Mouse (Mus musculus): Measurements from ENCODE around the gene Ptpn12. TPM values are rescaled to one million over a fixed set of nuclear protein-coding genes. Genes with fewer than 3 reads are reported as not detected.

The Ptpn12 gene
- total RNA-seq, 4 experiments from 2014 or later = 27.1 to 32.0 (median 27.8) TPM

DNA sequence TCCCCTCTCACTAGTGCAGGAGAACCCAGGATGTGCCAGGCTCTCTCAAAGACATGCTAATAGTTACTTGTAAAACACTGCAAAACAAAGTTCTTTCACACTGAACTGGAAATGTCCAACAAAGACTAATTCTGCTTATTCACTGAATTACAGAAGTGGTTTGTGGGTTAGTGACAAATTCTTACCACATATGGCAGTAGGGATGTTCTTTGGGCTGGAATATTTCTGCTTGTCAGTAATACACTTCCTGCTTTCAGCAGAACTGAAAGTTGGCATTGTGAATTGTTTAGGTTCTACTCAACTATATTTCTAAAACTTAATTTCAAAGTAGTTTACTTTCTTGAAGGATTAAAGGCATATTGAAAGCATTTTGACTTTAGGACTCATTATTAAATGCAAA is 25.5 kb downstream of the Ptpn12 start:
- peak; percentile 47 for DNase-seq (ENCODE audit: low spot score)

DNA sequence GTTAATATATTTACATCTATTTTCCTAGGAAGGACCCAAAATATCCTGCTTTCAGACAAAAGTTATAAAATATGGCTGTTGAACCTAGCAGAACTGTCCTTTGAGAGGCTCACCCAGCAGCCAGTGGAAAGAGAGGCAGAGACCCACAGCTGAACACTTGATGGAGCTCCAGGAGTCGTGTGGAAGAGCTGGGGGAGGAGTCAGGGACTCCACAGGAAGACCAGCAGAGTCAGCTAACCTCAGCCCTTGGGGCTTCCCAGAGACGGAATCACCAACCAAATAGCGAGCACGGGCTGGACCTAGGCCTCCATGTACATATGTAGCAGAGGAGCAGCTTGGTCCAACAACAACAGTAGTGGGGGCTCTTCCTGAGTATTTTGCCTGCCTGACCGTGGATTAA is 38.6 kb downstream of the Ptpn12 start:
- peak; percentile 22 for DNase-seq (ENCODE audit: low spot score)

DNA sequence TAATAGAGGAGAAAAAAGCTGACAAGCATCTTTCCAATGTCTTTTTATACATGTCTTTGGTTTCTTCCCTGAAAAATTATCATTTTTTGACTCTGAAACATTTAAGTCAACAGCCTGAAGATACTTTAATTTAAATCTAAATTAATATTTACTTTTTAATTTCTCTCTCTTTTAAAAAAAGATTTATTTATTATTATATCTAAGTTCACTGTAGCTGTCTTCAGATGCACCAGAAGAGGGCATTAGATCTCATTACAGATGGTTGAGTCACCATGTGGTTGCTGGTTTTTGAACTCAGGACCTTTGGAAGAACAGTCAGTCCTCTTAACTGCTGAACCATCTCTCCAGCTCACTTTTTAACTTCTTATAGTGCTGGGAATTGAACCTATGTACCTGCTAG is 44.8 kb downstream of the Ptpn12 start:
- DNase-seq (ENCODE audit: low spot score) = no peak

DNA sequence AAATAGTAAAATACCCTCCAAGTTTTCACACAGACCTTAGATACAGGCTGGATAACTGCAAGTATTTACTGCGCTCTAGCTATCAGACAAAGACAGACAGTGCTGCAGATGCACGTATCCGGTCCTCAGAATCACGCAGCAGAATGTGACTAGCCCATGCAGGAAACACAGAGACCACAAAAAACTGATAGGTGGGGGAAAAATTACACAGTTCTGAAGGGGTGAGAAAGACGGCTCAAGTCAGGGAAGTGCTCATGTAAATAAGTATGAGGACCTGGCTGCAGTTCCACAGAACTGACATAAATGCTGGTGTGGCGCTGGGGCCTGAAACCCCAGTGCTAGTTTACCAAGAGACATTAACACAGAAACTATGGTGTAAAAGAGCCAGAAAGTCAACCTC is 53.0 kb downstream of the Ptpn12 start:
- DNase-seq (ENCODE audit: low spot score) = no peak

DNA sequence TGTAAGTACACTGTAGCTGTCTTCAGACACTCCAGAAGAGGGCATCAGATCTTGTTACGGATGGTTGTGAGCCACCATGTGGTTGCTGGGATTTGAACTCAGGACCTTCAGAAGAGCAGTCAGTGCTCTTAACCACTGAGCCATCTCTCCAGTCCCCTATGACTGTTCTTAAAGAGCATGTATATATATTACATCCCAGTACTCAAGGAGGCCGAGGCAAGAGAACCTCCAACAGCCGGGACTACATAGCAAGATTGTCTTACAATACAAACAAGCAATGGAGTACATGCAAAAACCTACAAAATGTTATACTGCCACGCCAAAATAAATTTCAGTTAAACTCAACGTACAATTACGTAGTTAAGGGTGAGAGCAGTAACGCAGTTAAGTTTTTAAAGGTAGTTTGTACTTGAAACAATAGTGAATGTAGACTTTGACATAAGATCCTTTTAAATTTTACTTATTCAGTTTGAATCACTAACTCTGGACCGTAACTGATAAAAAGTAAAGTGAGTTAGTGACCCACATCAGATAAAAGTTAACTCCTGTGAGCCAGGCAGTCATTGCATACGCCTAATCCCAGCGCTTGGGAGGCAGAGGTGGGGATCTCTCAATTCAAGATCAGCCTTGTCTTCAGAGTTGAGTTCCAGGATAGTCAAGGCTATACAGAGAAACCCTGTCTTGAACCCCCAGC is 53.9 kb downstream of the Ptpn12 start:
- DNase-seq (ENCODE audit: low spot score) = no peak

DNA sequence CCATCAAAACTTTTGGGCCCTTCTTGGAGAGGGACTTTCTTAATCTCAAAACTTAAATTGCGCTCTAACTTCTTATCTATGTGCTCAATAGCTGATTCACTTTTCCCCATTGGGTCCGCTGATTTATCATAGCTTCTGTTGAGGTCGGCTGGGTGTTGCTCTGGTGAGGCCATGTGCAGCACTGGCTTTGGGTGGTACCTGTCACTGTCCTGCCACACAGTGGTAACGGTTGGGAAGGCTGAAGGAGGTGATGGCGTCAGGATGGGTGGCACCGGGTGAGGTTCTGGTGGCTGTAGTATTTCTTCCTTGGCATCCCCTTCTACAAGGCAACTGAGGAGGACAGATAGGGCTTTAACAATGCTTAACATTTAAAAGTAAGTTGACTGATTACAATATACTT is 57.3 kb downstream of the Ptpn12 start:
- DNase-seq (ENCODE audit: low spot score) = no peak

DNA sequence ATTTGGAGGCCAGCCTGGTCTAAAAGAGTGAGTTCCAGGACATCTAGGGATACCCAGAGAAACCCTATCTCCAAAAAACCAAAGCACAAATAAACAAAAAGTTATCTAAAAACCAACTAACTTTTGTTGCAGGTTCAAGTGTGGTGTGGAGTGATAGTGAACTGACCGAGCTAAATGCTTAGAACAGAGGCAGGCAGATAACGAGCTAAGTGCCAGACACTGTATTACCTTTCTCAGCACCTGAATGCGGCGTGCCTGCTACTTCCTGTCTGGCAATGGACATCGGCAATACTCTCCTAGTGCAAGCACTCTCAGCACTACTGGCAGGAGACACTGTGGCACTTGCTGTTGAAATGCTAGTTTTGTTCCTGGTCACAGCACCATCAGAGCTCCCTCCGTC is 58.2 kb downstream of the Ptpn12 start:
- DNase-seq (ENCODE audit: low spot score) = no peak

DNA sequence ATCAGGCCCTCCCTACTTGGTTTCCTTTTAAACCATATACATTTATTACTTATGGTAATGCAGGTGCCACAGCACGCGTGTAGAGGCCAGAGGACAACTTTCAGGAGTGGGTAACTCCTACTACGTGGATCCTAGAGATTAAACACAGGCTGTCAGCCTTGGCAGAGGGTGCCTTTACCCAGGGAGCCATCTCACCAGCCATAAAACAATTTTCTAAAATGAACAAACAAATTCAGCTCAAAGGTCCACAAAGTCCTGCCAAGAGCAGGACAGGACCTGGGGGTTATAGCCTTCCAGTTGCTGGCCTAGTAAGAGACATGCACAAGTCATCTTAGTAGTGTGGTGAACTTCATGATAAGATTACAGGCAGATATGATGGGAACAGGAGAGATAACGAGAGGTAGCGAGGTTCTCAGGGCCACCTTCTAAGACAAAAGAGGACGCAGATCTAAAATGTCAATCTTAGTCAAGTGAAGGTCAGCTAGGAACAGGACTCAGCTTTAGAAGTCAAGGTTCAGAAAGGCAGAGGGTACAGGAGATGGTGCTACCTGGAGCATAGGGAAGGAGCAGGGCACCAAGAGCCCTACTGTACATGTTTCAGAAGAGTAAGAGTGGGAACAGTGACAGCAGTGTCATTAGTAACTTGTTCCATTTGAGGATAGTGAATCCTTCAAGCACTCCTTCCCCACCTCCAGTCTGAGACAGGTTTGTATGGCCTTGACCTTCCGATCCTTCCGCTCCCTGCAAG is 65.5 kb downstream of the Ptpn12 start:
- DNase-seq (ENCODE audit: low spot score) = no peak

DNA sequence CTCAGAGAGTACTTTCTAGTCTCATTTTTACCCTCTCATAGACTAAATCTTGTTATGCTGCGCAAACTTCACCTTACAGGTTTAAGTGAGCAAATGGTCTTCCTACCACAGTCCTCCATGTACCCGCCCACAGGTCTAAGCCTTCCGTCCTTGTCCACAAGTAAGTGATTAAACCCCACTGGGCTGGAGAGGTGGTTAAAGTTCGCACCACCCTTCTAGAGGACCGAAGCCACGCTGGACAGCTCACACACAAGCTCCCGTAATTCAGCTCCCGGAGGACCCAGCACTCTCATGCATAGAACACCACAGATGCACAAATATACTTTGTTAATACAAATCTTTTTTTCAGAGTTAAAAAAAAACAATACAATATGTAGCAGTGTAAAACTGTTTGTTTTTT is 69.4 kb downstream of the Ptpn12 start:
- no peak for DNase-seq (ENCODE audit: low spot score)

DNA sequence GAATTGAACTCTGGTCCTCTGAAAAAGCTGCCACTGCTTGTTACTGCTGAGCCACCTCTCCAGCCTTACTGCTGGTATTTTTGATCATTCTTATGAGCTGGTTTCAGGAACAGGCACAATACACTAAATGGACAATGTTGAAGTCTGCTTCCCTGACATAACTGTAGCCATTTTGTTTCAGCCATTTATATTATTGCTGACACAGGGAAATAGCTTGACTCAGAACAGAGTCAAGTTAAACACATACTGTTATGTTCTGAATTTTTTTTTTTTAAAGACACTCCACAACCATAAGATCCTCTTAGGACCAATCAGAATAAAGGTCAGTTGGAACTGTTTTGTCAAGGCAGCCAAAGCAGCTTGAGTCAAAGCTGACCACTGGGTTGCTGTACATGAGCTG is 72.2 kb downstream of the Ptpn12 start:
- no peak for DNase-seq (ENCODE audit: low spot score)

DNA sequence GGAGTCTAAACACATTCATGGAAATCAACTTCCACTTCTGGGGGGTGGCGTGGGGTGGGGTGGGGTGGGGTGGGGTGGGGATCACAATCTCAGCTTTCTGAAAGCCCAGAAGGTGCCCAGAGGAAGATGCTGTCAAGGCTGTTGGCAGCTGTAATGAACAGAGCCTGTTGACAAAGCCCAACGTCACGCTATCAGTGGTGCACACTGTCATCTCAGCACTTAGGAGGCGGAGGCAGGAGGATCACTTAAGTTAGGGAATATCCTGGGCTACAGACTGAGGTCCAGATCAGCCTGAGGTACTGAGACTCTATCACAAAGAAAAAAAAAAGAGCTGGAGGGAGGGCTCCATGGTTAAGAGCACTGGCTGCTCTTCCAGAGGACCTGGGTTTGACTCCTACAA is 81.0 kb downstream of the Ptpn12 start:
- no peak for DNase-seq (ENCODE audit: low spot score)

DNA sequence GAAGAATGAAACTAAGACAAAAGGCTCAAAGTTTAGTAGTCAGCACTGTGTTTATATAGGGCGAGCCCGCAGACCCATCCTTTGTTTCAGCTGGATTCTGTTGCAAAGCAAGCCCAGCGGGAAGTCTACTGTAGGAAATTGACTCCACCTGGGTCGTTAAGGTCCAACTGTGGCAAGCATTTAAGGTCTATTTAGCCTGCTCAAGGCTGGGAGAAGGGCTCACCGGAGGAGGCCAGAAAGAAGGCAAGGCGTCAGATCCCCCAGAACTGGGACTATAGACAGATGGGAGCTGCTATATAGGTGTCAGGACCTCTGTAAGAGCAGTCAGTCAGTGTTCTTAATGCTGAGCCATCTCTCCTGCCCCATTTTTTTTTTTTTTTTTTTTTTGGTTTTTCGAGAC is 81.7 kb downstream of the Ptpn12 start:
- no peak for DNase-seq (ENCODE audit: low spot score)

DNA sequence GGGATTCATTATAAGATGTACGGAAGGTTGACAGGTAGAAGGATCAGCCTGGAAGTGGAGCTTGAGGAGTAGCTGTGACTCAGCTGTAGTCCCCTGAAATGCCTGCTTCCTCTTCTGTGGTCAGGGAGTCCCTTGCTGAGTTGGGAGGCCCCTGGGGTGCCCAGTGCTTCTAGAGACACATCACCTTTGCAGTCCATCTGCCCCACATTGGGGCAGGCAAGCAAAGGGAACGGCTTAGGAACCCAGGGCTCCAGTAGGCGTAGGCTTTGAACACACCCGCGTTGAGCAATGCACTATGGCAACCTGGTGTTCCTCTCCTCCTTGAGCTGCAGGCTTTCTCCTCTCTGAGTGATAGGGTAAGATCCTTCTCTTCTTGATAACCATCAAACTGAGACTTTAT is 82.6 kb downstream of the Ptpn12 start:
- DNase-seq (ENCODE audit: low spot score) = no peak

DNA sequence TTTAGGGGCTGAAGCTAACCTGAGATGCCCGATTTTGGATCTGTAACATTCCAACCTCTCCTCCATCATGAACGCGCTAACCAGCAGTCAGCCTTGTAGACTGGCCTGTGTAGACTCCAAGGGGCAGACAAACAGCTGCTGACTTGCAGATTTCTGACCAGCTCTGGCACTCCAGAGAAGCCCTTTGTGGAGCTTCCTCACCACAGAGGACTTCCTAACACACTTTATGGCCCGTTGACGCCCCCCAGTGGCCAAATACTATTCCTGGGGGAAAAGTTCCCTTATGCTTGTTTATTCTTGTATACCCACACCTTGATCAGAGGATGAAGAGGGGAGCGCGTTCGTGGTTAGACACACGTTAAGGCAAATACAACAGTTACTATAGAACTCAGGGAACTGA is 86.7 kb downstream of the Ptpn12 start:
- DNase-seq (ENCODE audit: low spot score) = peak; percentile 45

DNA sequence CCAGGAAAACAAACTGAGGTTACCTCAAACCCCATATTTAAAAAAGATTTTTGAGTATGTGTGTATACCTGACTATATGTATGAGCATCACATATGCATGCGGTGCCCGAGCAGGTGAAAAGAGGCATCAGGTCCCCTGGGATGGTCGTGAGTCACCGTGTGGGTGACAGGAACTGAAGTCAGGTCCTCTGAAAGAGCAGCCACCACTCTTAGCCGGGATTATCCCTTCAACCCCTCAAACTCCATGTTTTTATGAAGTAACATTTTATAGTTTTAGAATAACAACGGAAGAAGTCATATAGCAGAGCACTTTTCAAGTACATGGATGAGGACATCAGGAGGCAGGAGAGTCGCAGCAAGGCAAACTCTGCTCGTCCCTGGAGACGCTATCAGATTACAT is 87.2 kb downstream of the Ptpn12 start:
- DNase-seq (ENCODE audit: low spot score) = no peak

DNA sequence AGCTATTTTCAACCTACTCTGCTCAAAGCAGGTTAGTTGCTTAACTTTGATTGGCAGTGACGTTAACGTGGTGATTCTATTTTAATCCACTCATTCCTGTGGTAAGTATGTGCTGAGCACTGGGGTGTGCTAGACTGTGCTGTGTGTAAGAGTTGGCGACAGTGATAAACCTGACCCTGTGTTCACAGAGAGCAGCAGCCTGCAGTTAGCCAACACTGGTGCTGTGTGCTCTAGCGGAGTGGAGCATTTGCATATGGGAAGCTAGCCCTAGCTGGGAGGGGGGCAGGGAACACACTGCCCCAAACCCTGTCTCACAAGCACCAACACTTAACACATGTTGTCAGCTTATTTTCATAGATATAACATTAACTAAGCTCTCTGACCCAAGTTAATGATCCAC is 87.8 kb downstream of the Ptpn12 start:
- no peak for DNase-seq (ENCODE audit: low spot score)

DNA sequence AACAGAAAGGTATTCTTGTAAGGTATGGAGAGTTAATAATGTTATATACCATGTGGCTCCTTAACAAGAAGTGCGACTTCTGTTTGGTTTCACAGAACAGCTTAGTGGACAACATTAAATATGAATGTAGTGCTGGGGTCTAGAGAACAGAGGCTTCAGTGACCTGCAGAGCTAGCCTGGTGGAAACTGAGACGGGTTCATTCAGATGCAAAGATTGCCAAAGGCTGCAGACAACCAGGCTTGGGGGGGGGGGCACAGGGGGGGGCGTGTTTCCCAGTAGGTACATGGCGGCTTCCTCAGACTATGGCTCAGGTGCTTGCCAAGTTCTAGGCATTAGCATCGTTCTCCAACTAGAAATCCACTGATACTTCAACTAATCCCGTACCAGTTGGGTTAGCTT is 91.3 kb downstream of the Ptpn12 start:
- DNase-seq (ENCODE audit: low spot score) = no peak

DNA sequence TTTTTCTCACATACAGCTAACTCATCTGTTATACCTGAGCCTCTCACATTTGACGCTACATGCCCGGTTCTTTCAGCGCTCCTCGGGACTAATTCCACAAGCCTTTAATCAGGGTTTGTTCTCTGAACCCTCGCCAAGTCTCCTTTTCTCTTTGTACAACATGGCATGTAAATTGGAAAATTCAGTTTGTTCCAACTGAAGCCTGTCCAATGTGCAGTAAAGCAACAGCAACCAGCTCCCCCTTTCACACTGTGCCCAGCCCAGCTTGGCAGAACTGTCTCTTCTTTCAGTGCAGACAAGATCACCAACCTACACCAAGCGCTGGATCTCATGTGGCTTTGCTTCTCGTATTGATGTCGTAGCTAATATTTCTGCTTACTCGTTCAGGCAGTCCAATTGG is 92.4 kb downstream of the Ptpn12 start:
- no peak for DNase-seq (ENCODE audit: low spot score)

DNA sequence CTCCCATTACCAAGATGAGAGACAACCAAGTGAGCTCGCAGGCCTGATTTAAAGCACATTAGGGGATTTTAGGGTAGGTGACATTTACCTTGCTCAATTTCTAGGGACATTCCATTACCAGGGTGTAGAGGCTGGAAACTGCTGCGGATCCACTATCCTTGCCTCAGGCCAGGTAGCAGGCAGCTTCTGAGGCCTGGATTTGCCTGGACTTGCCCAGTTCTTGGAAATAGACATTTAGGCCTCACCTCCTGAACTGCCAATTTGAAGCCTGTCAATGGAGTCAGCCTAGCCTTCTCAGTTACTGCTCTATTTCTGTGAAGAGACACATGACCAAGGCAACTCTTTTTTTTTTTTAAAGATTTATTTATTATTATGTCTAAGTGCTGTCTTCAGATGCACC is 94.8 kb downstream of the Ptpn12 start:
- no peak for DNase-seq (ENCODE audit: low spot score)

DNA sequence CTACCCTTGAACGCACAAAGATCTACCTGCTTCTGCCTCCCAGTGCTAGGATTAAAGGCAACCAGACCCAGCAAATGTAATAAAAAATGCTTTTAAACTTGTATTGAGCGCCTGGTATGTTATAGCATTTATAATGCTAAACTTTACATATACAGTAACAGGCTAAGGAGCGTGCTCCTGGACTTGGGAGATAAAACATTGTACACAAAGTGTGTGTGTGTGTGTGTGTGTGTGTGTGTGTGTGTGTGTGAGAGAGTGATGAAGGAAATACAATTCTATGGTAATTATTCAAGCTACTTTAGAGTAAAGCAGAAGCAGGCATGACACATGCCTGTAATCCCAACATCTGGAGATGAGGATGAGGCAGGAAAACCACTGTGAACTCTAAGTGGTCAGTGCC is 99.4 kb downstream of the Ptpn12 start, which contains the start of gene Rsbn1l:
TSS of gene Rsbn1l (minus strand) at position 101 of the 400 bp plus-strand sequence.
- DNase-seq (ENCODE audit: low spot score) = no peak

DNA sequence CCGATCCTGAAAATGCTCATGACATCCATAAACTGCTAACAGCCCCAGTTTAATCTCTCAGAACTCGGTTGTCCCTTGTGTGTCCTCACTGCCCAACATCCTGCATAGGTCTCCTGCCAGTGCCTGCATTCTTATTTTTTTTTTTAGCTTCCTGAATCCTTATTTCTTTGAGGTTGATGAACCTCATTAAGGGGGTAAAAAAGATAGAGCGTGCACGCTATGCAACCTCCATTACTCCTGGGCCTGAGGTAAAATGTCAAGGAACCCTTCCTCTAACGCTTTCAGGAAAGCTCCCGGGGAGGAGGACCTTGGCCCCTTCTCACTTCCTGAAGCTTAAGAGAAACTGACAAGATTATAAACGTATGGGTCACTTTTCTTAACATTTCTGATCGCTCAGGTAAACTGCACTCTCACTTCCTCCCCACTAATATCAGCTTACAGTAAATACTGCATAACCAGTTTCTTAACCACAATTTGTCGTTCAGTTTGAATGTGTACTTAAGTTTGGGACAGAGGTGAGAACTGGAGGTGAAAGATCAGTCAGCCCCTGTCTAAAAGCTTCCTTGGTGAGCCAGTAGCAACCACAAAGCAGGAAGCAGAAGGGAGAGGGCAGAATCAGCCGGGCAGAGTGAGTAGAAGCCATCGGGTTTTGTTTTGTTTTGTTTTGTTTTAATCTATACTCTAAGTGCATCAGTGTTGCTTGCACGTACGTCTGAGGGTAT is 100.4 kb downstream of the Ptpn12 start:
- DNase-seq (ENCODE audit: low spot score) = no peak

DNA sequence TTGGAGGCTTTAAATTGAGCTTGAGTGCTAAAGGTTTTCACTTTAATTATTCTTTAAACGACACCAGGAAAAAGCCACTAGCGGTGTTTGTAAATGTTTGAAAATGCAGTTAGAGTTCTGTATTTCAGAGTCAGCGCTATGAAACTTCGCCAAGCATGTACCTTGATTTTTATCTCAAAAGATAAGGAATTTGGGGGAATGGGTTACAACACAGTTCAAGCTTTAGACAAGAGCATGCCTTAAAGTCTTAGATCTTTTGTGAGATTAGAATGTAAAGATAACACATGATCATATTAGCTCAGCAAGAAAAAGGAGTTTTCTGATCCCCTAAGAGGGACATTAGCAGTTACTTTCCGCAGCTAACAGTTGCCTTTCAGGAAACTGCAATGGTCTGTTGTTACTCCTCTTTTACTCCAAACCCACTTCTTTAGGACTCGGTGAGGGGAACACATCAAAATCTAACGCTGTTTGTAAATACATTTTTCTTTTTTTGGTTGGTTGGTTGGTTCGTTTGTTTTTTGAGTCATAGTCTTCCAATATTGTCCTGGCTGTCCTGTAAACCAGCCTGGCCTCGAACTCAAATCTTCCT is 103.3 kb downstream of the Ptpn12 start:
- no peak for DNase-seq (ENCODE audit: low spot score)
